Mouse (Mus musculus) MEL (cell line): Measurements from ENCODE around the gene Trmt112. TPM values are rescaled to one million over a fixed set of nuclear protein-coding genes. Genes with fewer than 3 reads are reported as not detected.

ENCODE experiments used
- DNase-seq: peaks from one replicate; pipeline ENCODE4 v3.0.0; 2011; ENCODE audit warnings: low read depth, low spot score
- H3K27ac ChIP-seq: 2 replicates; pipeline ENCODE4 v1.5.1; 2012; ENCODE audit warnings: low read depth, mild to moderate bottlenecking, control low read depth, low read length, moderate library complexity; ENCODE audit not compliant: control insufficient read depth
- H3K27me3 ChIP-seq, 2 experiments: fragments of 150-350 bp in 1 of 2; sonication (generic) in 1 of 2; 2 replicates each; pipeline ENCODE4 v1.6.1; 2012; ENCODE audit warnings: low read length in 2 of 2, mild to moderate bottlenecking in 2 of 2, improper control_type of control experiment in 1 of 2, moderate library complexity in 1 of 2; ENCODE audit not compliant: insufficient read depth in 2 of 2, control insufficient read depth in 1 of 2
- H3K36me3 ChIP-seq, 2 experiments: 2 replicates each; pipeline ENCODE4 v1.6.1; 2012 to 2014; ENCODE audit warnings: low read length in 2 of 2, improper control_type of control experiment in 1 of 2, inconsistent platforms in 1 of 2, mild to moderate bottlenecking in 1 of 2; ENCODE audit not compliant: insufficient read depth in 2 of 2, control insufficient read depth in 1 of 2
- H3K4me1 ChIP-seq, 2 experiments: fragments of 150-350 bp in 1 of 2; sonication (generic) in 1 of 2; 2 replicates each; pipeline ENCODE4 v1.6.1; 2012; ENCODE audit warnings: low read length in 2 of 2, improper control_type of control experiment in 1 of 2, mild to moderate bottlenecking in 1 of 2; ENCODE audit not compliant: insufficient read depth in 2 of 2, control insufficient read depth in 1 of 2
- H3K4me3 ChIP-seq, 2 experiments: fragments of 150-350 bp in 1 of 2; sonication (generic) in 1 of 2; 2 replicates each; pipeline ENCODE4 v1.5.1; 2012; ENCODE audit warnings: low read depth in 2 of 2, low read length in 2 of 2, mild to moderate bottlenecking in 2 of 2, moderate library complexity in 2 of 2, control low read depth in 1 of 2, improper control_type of control experiment in 1 of 2; ENCODE audit not compliant: control insufficient read depth in 1 of 2, insufficient read depth in 1 of 2
- H3K79me2 ChIP-seq: 2 replicates; pipeline ENCODE4 v1.6.1; 2012; ENCODE audit warnings: mild to moderate bottlenecking, low read length, moderate library complexity; ENCODE audit not compliant: control insufficient read depth, poor library complexity, insufficient read depth
- H3K9ac ChIP-seq: 2 replicates; pipeline ENCODE4 v1.6.1; 2012; ENCODE audit warnings: low read depth, mild to moderate bottlenecking, control low read depth, low read length, moderate library complexity; ENCODE audit not compliant: control insufficient read depth, poor library complexity, severe bottlenecking
- H3K9me3 ChIP-seq: fragments of 150-350 bp; sonication (generic); replicated peaks from 2 replicates; pipeline ENCODE4 v1.6.1; 2012; ENCODE audit warnings: mild to moderate bottlenecking, low read length, improper control_type of control experiment, moderate library complexity; ENCODE audit not compliant: insufficient read depth
- CHD2 ChIP-seq: IDR thresholded peaks from 2 replicates; pipeline ENCODE4 v1.6.1; 2011; ENCODE audit warnings: low read length, improper control_type of control experiment
- CTCF ChIP-seq, 3 experiments: IDR thresholded peaks in 2 of 3; conservative IDR thresholded peaks in 1 of 3; 2 replicates each; pipeline ENCODE4 v1.5.1; 2011 to 2012; ENCODE audit warnings: low read length in 3 of 3, low read depth in 2 of 3, mild to moderate bottlenecking in 2 of 3, improper control_type of control experiment in 1 of 3, inconsistent platforms in 1 of 3, mixed read lengths in 1 of 3, moderate library complexity in 1 of 3; ENCODE audit not compliant: control insufficient read depth in 1 of 3, insufficient read depth in 1 of 3, poor library complexity in 1 of 3, severe bottlenecking in 1 of 3
- E2F4 ChIP-seq: IDR thresholded peaks from 2 replicates; pipeline ENCODE4 v1.6.1; 2011; ENCODE audit warnings: low read depth, low read length, improper control_type of control experiment, borderline replicate concordance
- ELF1 ChIP-seq: IDR thresholded peaks from 2 replicates; pipeline ENCODE4 v1.6.1; 2014; ENCODE audit warnings: low read depth, mild to moderate bottlenecking, inconsistent platforms, low read length, improper control_type of control experiment, moderate library complexity
- ETS1 ChIP-seq: IDR thresholded peaks from 2 replicates; pipeline ENCODE4 v1.6.1; 2012; ENCODE audit warnings: low read depth, mild to moderate bottlenecking, inconsistent platforms, low read length, improper control_type of control experiment, moderate library complexity
- GABPA ChIP-seq: IDR thresholded peaks from 2 replicates; pipeline ENCODE4 v1.6.1; 2012; ENCODE audit warnings: low read depth, mild to moderate bottlenecking, inconsistent platforms, low read length, improper control_type of control experiment, moderate library complexity
- GATA1 ChIP-seq: IDR thresholded peaks from 2 replicates; pipeline ENCODE4 v1.6.1; 2011; ENCODE audit warnings: low read depth, low read length, improper control_type of control experiment
- HCFC1 ChIP-seq: IDR thresholded peaks from 2 replicates; pipeline ENCODE4 v1.6.1; 2012; ENCODE audit warnings: low read depth, mild to moderate bottlenecking, inconsistent platforms, low read length, improper control_type of control experiment, moderate library complexity
- JUND ChIP-seq: IDR thresholded peaks from 2 replicates; pipeline ENCODE4 v1.6.1; 2011; ENCODE audit warnings: low read depth, mild to moderate bottlenecking, improper control_type of control experiment, low read length
- KAT2A ChIP-seq: conservative IDR thresholded peaks from 2 replicates; pipeline ENCODE4 v1.6.1; 2012; ENCODE audit warnings: low read depth, low read length, improper control_type of control experiment, inconsistent platforms
- MAFK ChIP-seq: IDR thresholded peaks from 2 replicates; pipeline ENCODE4 v1.6.1; 2011; ENCODE audit warnings: low read depth, mild to moderate bottlenecking, low read length, improper control_type of control experiment, borderline replicate concordance
- MAX ChIP-seq: IDR thresholded peaks from 2 replicates; pipeline ENCODE4 v1.6.1; 2011; ENCODE audit warnings: low read length, improper control_type of control experiment
- MEF2A ChIP-seq: IDR thresholded peaks from 2 replicates; pipeline ENCODE4 v1.6.1; 2014; ENCODE audit warnings: low read depth, mild to moderate bottlenecking, inconsistent platforms, low read length, improper control_type of control experiment; ENCODE audit not compliant: poor library complexity, insufficient replicate concordance, severe bottlenecking; ENCODE audit errors: extremely low read depth
- NELFE ChIP-seq: IDR thresholded peaks from 2 replicates; pipeline ENCODE4 v1.6.1; 2011; ENCODE audit warnings: low read depth, low read length, improper control_type of control experiment
- POLR2A ChIP-seq, 2 experiments: IDR thresholded peaks; 2 replicates each; pipeline ENCODE4 v1.6.1; 2011 to 2012; ENCODE audit warnings: low read length in 2 of 2, mild to moderate bottlenecking in 2 of 2, control low read depth in 1 of 2, improper control_type of control experiment in 1 of 2, low read depth in 1 of 2, moderate library complexity in 1 of 2; ENCODE audit not compliant: control insufficient read depth in 1 of 2, insufficient read depth in 1 of 2, poor library complexity in 1 of 2
- POLR2AphosphoS2 ChIP-seq: IDR thresholded peaks from 2 replicates; pipeline ENCODE4 v1.6.1; 2011; ENCODE audit warnings: low read length, improper control_type of control experiment
- POLR2AphosphoS5 ChIP-seq: IDR thresholded peaks from 2 replicates; pipeline ENCODE4 v1.6.1; 2012; ENCODE audit warnings: low read depth, borderline replicate concordance, mild to moderate bottlenecking, inconsistent platforms, low read length, moderate library complexity, mixed read lengths
- RCOR1 ChIP-seq: IDR thresholded peaks from 2 replicates; pipeline ENCODE4 v1.6.1; 2012; ENCODE audit warnings: low read depth, mild to moderate bottlenecking, inconsistent platforms, low read length, improper control_type of control experiment
- TBP ChIP-seq: IDR thresholded peaks from 2 replicates; pipeline ENCODE4 v1.8.0; 2011; ENCODE audit warnings: low read depth, low read length, improper control_type of control experiment
- UBTF ChIP-seq: IDR thresholded peaks from 2 replicates; pipeline ENCODE4 v1.6.1; 2012; ENCODE audit warnings: low read depth, mild to moderate bottlenecking, inconsistent platforms, low read length, improper control_type of control experiment, moderate library complexity, borderline replicate concordance; ENCODE audit not compliant: insufficient read depth
- USF1 ChIP-seq: IDR thresholded peaks from 2 replicates; pipeline ENCODE4 v1.6.1; 2014; ENCODE audit warnings: low read depth, mild to moderate bottlenecking, inconsistent platforms, low read length, improper control_type of control experiment, moderate library complexity
- ZC3H11A ChIP-seq: IDR thresholded peaks from 2 replicates; pipeline ENCODE4 v1.6.1; 2012; ENCODE audit warnings: low read depth, mild to moderate bottlenecking, inconsistent platforms, low read length, improper control_type of control experiment
- ZMIZ1 ChIP-seq: IDR thresholded peaks from 2 replicates; pipeline ENCODE4 v1.6.1; 2012; ENCODE audit warnings: low read depth, mild to moderate bottlenecking, inconsistent platforms, low read length, improper control_type of control experiment, moderate library complexity
- polyA plus RNA-seq, 2 experiments: library from polyadenylated mRNA; stranded (reverse) in 1 of 2; unstranded in 1 of 2; fragments of >175 nt in 1 of 2; fragments of >200 nt in 1 of 2; gene quantifications; 2 replicates each; pipeline versions ENCODE4 v1.2.1 to v1.2.4; 2012; ENCODE audit warnings: low replicate concordance in 2 of 2, low read depth in 1 of 2; ENCODE audit not compliant: insufficient read length in 2 of 2, insufficient read depth in 1 of 2, missing spikeins in 1 of 2
- total RNA-seq: library from RNA; depleted of rRNA; stranded (reverse); fragments of 300-350 nt; gene quantifications from 2 replicates; pipeline ENCODE4 v1.2.3, GENCODE M21; 2012

Gene Trmt112
- total and polyA plus RNA-seq, 3 experiments: 294 to 319 TPM; not detected in 1

- Histone ChIP-seq H3K27ac (no peak overlapping the region), H3K36me3 (peaks cover 0 to 10% of the 10 kb centered on the region in 2 experiments), H3K27me3 (no peaks in the 10 kb centered on the region), H3K4me3 (no peak overlapping the region), H3K9ac (no peak overlapping the region), H3K9me3 (no peaks in the 10 kb centered on the region), H3K79me2 (peaks cover 30% of the 10 kb centered on the region), H3K4me1 (peaks cover 0 to 8% of the 10 kb centered on the region in 2 experiments; a peak in 2 of 4 replicates)
- TF ChIP-seq GATA1: no peak
- TF ChIP-seq GABPA: no peak
- TF ChIP-seq ZMIZ1: no peak
- no peak for TF ChIP-seq POLR2AphosphoS2
- no peak for TF ChIP-seq RCOR1
- TF ChIP-seq CTCF (IDR thresholded peaks at IDR 0.05 in 2 of 3, conservative IDR thresholded peaks at IDR 0.05 in 1 of 3; ENCODE audit: control insufficient read depth in 1 of 3, insufficient read depth in 1 of 3, low read depth in 2 of 3, low read length in 3 of 3, poor library complexity in 1 of 3, severe bottlenecking in 1 of 3): no peak
- no peak for TF ChIP-seq HCFC1
- TF ChIP-seq MAX: no peak
- TF ChIP-seq USF1: no peak
- TF ChIP-seq KAT2A: no peak
- no peak for TF ChIP-seq POLR2A (IDR thresholded peaks at IDR 0.05; ENCODE audit: control insufficient read depth in 1 of 2, insufficient read depth in 1 of 2, low read depth in 1 of 2, low read length in 2 of 2, poor library complexity in 1 of 2)
- TF ChIP-seq ZC3H11A: no peak
- no peak for TF ChIP-seq JUND
- TF ChIP-seq ETS1: no peak
- no peak for TF ChIP-seq MEF2A
- no peak for TF ChIP-seq CHD2
- no peak for TF ChIP-seq NELFE
- no peak for TF ChIP-seq TBP
- no peak for TF ChIP-seq UBTF
- no peak for TF ChIP-seq E2F4
- DNase-seq: no peak
Observed at GRCm38 (mm10) chr19:6907094-6907493, 2.4 kb upstream of the Trmt112 start.

- peak overlapping the region; percentile 65 to 88 for H3K4me3 ChIP-seq
- H3K4me1 ChIP-seq: peaks cover 0 to 8% of the 10 kb centered on the region in 2 experiments; a peak in 2 of 4 replicates
- H3K36me3 ChIP-seq: peaks cover 2 to 10% of the 10 kb centered on the region in 2 experiments
- H3K27me3 ChIP-seq: no peaks in the 10 kb centered on the region
- H3K27ac ChIP-seq: no peak overlapping the region
- peak overlapping the region; percentile 92 for H3K9ac ChIP-seq
- peaks cover 30% of the 10 kb centered on the region for H3K79me2 ChIP-seq
- DNase-seq: no peak
- TF ChIP-seq POLR2AphosphoS5 (no peak), GATA1 (no peak), MAFK (no peak), KAT2A (no peak), CHD2 (no peak), E2F4 (no peak), ELF1 (no peak), HCFC1 (no peak)
- H3K9me3 ChIP-seq: no peaks in the 10 kb centered on the region
Observed at GRCm38 (mm10) chr19:6907811-6908540, 1.5 kb upstream of the Trmt112 start.
